Mouse (Mus musculus): ENCODE measurements around the gene Kif27. TPM values are rescaled to one million over a fixed set of nuclear protein-coding genes. Genes with fewer than 3 reads are reported as not detected.

The Kif27 gene
- total and polyA plus RNA-seq, 3 experiments, result 0.13 to 0.42 TPM; not detected in 1

DNA sequence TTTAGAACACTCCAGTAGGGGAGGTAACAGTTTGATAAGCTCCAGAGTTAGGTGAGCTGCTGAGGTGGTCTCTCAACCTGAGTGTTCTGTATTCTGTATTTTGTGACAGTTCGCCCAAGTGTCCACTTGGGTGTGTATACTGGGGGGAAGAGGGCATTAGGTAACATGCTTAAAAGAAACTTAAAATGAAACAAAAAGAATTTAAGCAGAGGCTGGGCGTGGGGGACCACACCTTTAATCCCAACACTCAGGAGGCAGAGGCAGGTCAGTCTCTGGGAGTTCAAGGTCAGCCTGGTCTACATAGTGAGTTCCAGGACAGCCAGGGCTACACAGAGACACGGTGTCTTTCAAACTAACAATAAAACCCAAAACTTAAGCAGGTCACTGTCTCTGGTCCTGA is 78.4 kb downstream of the Kif27 start:
- 0 out of 4 replicates have a peak, but pooled peaks cover 0 to under 1% of the 10 kb centered on the region in 2 experiments for H3K4me1 ChIP-seq (ENCODE audit: control insufficient read depth in 1 of 2, insufficient read depth in 2 of 2, low read length in 2 of 2)
- DNase-seq (ENCODE audit: low read depth, low spot score), result no peak
- H3K79me2 ChIP-seq (ENCODE audit: control insufficient read depth, insufficient read depth, low read length, poor library complexity), result no peaks in the 10 kb centered on the region
- H3K9ac ChIP-seq (ENCODE audit: control insufficient read depth, low read depth, low read length, poor library complexity, severe bottlenecking), result no peak overlapping the region
- H3K27me3 ChIP-seq (ENCODE audit: control insufficient read depth in 1 of 2, insufficient read depth in 2 of 2, low read length in 2 of 2), result no peaks in the 10 kb centered on the region
- H3K9me3 ChIP-seq (replicated peaks; ENCODE audit: insufficient read depth, low read length), result no peaks in the 10 kb centered on the region
- H3K4me3 ChIP-seq (ENCODE audit: control insufficient read depth in 1 of 2, insufficient read depth in 1 of 2, low read depth in 2 of 2, low read length in 2 of 2), result no peak overlapping the region
- H3K27ac ChIP-seq (ENCODE audit: control insufficient read depth, low read depth, low read length), result no peak overlapping the region
- H3K36me3 ChIP-seq (ENCODE audit: control insufficient read depth in 1 of 2, insufficient read depth in 2 of 2, low read length in 2 of 2), result no peaks in the 10 kb centered on the region
- TF ChIP-seq RAD21 (IDR thresholded peaks at IDR 0.05; ENCODE audit: low read depth, low read length) (no peak), MYC (IDR thresholded peaks at IDR 0.05; ENCODE audit: low read depth, low read length) (no peak), EP300 (IDR thresholded peaks at IDR 0.05; ENCODE audit: low read depth in 1 of 2, low read length in 2 of 2) (no peak), CHD2 (IDR thresholded peaks at IDR 0.05; ENCODE audit: low read length) (no peak), ZKSCAN1 (IDR thresholded peaks at IDR 0.05; ENCODE audit: low read depth, low read length) (no peak), NRF1 (IDR thresholded peaks at IDR 0.05; ENCODE audit: insufficient read depth, low read depth, low read length, poor library complexity, severe bottlenecking) (no peak), ETS1 (IDR thresholded peaks at IDR 0.05; ENCODE audit: low read depth, low read length) (no peak), MYB (IDR thresholded peaks at IDR 0.05; ENCODE audit: low read depth, low read length) (no peak), NELFE (IDR thresholded peaks at IDR 0.05; ENCODE audit: low read depth, low read length) (no peak)

DNA sequence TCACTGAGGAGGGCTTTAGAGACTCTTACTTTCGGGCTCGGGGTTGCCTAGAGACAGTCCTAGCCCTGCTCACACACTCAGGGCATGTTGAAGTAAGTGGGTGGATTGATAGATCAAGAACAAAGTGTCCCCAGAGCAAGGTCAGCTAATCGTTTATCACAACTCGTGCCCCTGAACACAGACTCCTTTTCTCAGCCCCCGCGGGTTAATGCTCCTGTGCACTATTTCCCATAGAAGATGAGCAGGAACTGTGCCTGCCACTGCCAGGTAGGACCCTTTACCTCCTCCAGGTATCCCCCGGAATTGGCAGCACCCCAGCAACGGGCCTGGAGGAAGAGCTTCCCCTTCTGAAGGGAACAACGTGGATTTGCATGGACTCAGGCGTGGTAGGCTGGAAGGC is 82.7 kb downstream of the Kif27 start:
- Histone ChIP-seq H3K79me2 (ENCODE audit: control insufficient read depth, insufficient read depth, low read length, poor library complexity) (peaks cover 21% of the 10 kb centered on the region), H3K9me3 (replicated peaks; ENCODE audit: insufficient read depth, low read length) (no peaks in the 10 kb centered on the region), H3K4me1 (ENCODE audit: control insufficient read depth in 1 of 2, insufficient read depth in 2 of 2, low read length in 2 of 2) (peaks cover 3 to 11% of the 10 kb centered on the region in 2 experiments; a peak in 2 of 4 replicates), H3K27me3 (ENCODE audit: control insufficient read depth in 1 of 2, insufficient read depth in 2 of 2, low read length in 2 of 2) (no peaks in the 10 kb centered on the region), H3K27ac (ENCODE audit: control insufficient read depth, low read depth, low read length) (no peak overlapping the region), H3K4me3 (ENCODE audit: control insufficient read depth in 1 of 2, insufficient read depth in 1 of 2, low read depth in 2 of 2, low read length in 2 of 2) (no peak overlapping the region), H3K9ac (ENCODE audit: control insufficient read depth, low read depth, low read length, poor library complexity, severe bottlenecking) (no peak overlapping the region), H3K36me3 (ENCODE audit: control insufficient read depth in 1 of 2, insufficient read depth in 2 of 2, low read length in 2 of 2) (peaks cover 0 to 9% of the 10 kb centered on the region in 2 experiments; a peak in 1 of 4 replicates)
- TF ChIP-seq RAD21 (IDR thresholded peaks at IDR 0.05; ENCODE audit: low read depth, low read length) (no peak), USF1 (IDR thresholded peaks at IDR 0.05; ENCODE audit: low read depth, low read length) (no peak), CHD1 (IDR thresholded peaks at IDR 0.05; ENCODE audit: low read depth, low read length) (no peak), POLR2AphosphoS2 (IDR thresholded peaks at IDR 0.05; ENCODE audit: low read length) (no peak), MYB (IDR thresholded peaks at IDR 0.05; ENCODE audit: low read depth, low read length) (no peak), TAL1 (IDR thresholded peaks at IDR 0.05; ENCODE audit: low read length) (no peak), ZMIZ1 (IDR thresholded peaks at IDR 0.05; ENCODE audit: low read depth, low read length) (no peak), CHD2 (IDR thresholded peaks at IDR 0.05; ENCODE audit: low read length) (no peak), RCOR1 (IDR thresholded peaks at IDR 0.05; ENCODE audit: low read depth, low read length) (no peak)
- DNase-seq (ENCODE audit: low read depth, low spot score), result no peak
